Mouse (Mus musculus) forebrain, embryonic 15.5 days (tissue): ENCODE measurements around the gene Cabcoco1. TPM values are rescaled to one million over a fixed set of nuclear protein-coding genes. Genes with fewer than 3 reads are reported as not detected.

Experiments
- ATAC-seq: fragments of 200-750 bp; cut with Nextera tagmentation; replicated peaks from 2 replicates; pipeline ENCODE4 v1.8.0; 2017; ENCODE audit warnings: mild to moderate bottlenecking, moderate TSS enrichment, moderate library complexity
- H3K27ac ChIP-seq: fragments of 300-500 bp; sonication (generic); replicated peaks from 2 replicates; pipeline ENCODE4 v1.5.1; 2015; ENCODE audit warnings: mild to moderate bottlenecking, inconsistent platforms
- H3K27me3 ChIP-seq: fragments of 300-500 bp; sonication (generic); 2 replicates; pipeline ENCODE4 v1.6.1; 2015; ENCODE audit warnings: inconsistent platforms
- H3K36me3 ChIP-seq: fragments of 300-500 bp; sonication (generic); 2 replicates; pipeline ENCODE4 v1.6.1; 2015; ENCODE audit warnings: mild to moderate bottlenecking, inconsistent platforms
- H3K4me1 ChIP-seq: fragments of 300-500 bp; sonication (generic); 2 replicates; pipeline ENCODE4 v1.6.1; 2015; ENCODE audit warnings: inconsistent platforms
- H3K4me2 ChIP-seq: fragments of 300-500 bp; sonication (generic); replicated peaks from 2 replicates; pipeline ENCODE4 v1.6.1; 2015; ENCODE audit warnings: mild to moderate bottlenecking, inconsistent platforms
- H3K4me3 ChIP-seq: fragments of 300-500 bp; sonication (generic); 2 replicates; pipeline ENCODE4 v1.5.1; 2015; ENCODE audit warnings: mild to moderate bottlenecking, inconsistent platforms
- H3K9ac ChIP-seq: fragments of 300-500 bp; sonication (generic); replicated peaks from 2 replicates; pipeline ENCODE4 v1.6.1; 2015; ENCODE audit warnings: mild to moderate bottlenecking, inconsistent platforms
- H3K9me3 ChIP-seq: fragments of 300-500 bp; sonication (generic); 2 replicates; pipeline ENCODE4 v1.6.1; 2016; ENCODE audit warnings: inconsistent platforms
- WGBS: fragments of 180-500 bp; shearing (Covaris S2); methylation state at CpG from one replicate; pipeline ENCODE4 v1.1.7; 2015; ENCODE audit warnings: mixed read lengths; 5-methylcytosine and 5-hydroxymethylcytosine counted together
- polyA plus RNA-seq: library from polyadenylated mRNA; unstranded; fragments of >200 nt; fragmentation: Nextera tagmentation; extraction: Ambion mirVana; gene quantifications from 2 replicates; pipeline ENCODE4 v1.2.1, GENCODE M21; 2015

Gene Cabcoco1
- polyA plus RNA-seq, 1 experiment from 2014 or later = 1.6 TPM

- Histone ChIP-seq H3K9ac (no peak overlapping the region), H3K4me1 (no peaks in the 10 kb centered on the region), H3K36me3 (no peaks in the 10 kb centered on the region), H3K27ac (no peak overlapping the region), H3K4me2 (no peak overlapping the region), H3K27me3 (no peaks in the 10 kb centered on the region), H3K9me3 (no peaks in the 10 kb centered on the region), H3K4me3 (no peak overlapping the region)
- whole genome bisulfite sequencing = 56% methylated on average over 9 of the region's 9 CpGs
- ATAC-seq = no peak
These were observed 9.1 kb upstream of the Cabcoco1 start for GRCm38 (mm10) chr10:68550668-68551267.

GRCm38 (mm10) chr10:68543107-68543506 is 1.4 kb upstream of the Cabcoco1 start:
- ATAC-seq = no peak
- H3K4me3 ChIP-seq = no peak overlapping the region
- H3K36me3 ChIP-seq = no peaks in the 10 kb centered on the region
- H3K27ac ChIP-seq = no peak overlapping the region
- WGBS = 65% methylated on average over 3 of the region's 3 CpGs
- no peaks in the 10 kb centered on the region for H3K9me3 ChIP-seq
- no peak overlapping the region for H3K4me2 ChIP-seq
- H3K27me3 ChIP-seq = no peaks in the 10 kb centered on the region
- H3K9ac ChIP-seq = no peak overlapping the region
- peaks cover 17% of the 10 kb centered on the region for H3K4me1 ChIP-seq

GRCm38 (mm10) chr10:68541943-68542420 is 286 bp upstream of the Cabcoco1 start:
- H3K4me3 ChIP-seq = 0 out of 2 replicates have a peak overlapping the region, but pooled peaks have one; percentile 9
- peaks cover 17% of the 10 kb centered on the region for H3K4me1 ChIP-seq
- H3K4me2 ChIP-seq = peak overlapping the region; percentile 28; the same call in 1 of the 2 replicates
- no peak overlapping the region for H3K27ac ChIP-seq
- no peaks in the 10 kb centered on the region for H3K36me3 ChIP-seq
- no peaks in the 10 kb centered on the region for H3K9me3 ChIP-seq
- H3K9ac ChIP-seq = no peak overlapping the region
- ATAC-seq = no peak
- 58% methylated on average over 7 of the region's 7 CpGs for WGBS
- no peaks in the 10 kb centered on the region for H3K27me3 ChIP-seq

GRCm38 (mm10) chr10:68540612-68541011 is 1.1 kb downstream of the Cabcoco1 start:
- ATAC-seq = peak; percentile 83
- no peaks in the 10 kb centered on the region for H3K36me3 ChIP-seq
- H3K9ac ChIP-seq = 0 out of 2 replicates have a peak overlapping the region, but pooled peaks have one; percentile 6
- peaks cover 20% of the 10 kb centered on the region for H3K4me1 ChIP-seq
- H3K27ac ChIP-seq = peak overlapping the region; percentile 44
- no peaks in the 10 kb centered on the region for H3K27me3 ChIP-seq
- no peak overlapping the region for H3K4me2 ChIP-seq
- no peak overlapping the region for H3K4me3 ChIP-seq
- WGBS = 19% methylated on average over 3 of the region's 3 CpGs
- H3K9me3 ChIP-seq = no peaks in the 10 kb centered on the region

- no peak overlapping the region for H3K4me3 ChIP-seq
- no peak overlapping the region for H3K27ac ChIP-seq
- 58% methylated on average over 4 of the region's 4 CpGs for WGBS
These were observed 4.3 kb downstream of the Cabcoco1 start for GRCm38 (mm10) chr10:68537261-68537950.

GRCm38 (mm10) chr10:68529364-68530049 is 12.2 kb downstream of the Cabcoco1 start:
- Histone ChIP-seq H3K4me2 (no peak overlapping the region), H3K36me3 (no peaks in the 10 kb centered on the region), H3K4me3 (no peak overlapping the region), H3K9me3 (no peaks in the 10 kb centered on the region), H3K27me3 (no peaks in the 10 kb centered on the region), H3K27ac (no peak overlapping the region), H3K9ac (no peak overlapping the region), H3K4me1 (no peaks in the 10 kb centered on the region)
- WGBS = 88% methylated on average over 10 of the region's 10 CpGs
- no peak for ATAC-seq

More at GRCm38 (mm10) chr10:68537261-68537950, 4.3 kb downstream of the Cabcoco1 start:
- H3K9ac ChIP-seq = no peak overlapping the region
- H3K27me3 ChIP-seq = no peaks in the 10 kb centered on the region
- no peak overlapping the region for H3K4me2 ChIP-seq
- ATAC-seq = no peak
- H3K4me1 ChIP-seq = peaks cover 20% of the 10 kb centered on the region
- H3K36me3 ChIP-seq = no peaks in the 10 kb centered on the region
- H3K9me3 ChIP-seq = no peaks in the 10 kb centered on the region

GRCm38 (mm10) chr10:68528958-68529357 is 12.7 kb downstream of the Cabcoco1 start:
- no peak for ATAC-seq
- no peak overlapping the region for H3K27ac ChIP-seq
- H3K27me3 ChIP-seq = no peaks in the 10 kb centered on the region
- H3K36me3 ChIP-seq = no peaks in the 10 kb centered on the region
- H3K4me2 ChIP-seq = no peak overlapping the region
- H3K4me3 ChIP-seq = no peak overlapping the region
- H3K9me3 ChIP-seq = no peaks in the 10 kb centered on the region
- no peaks in the 10 kb centered on the region for H3K4me1 ChIP-seq
- 76% methylated on average over 8 of the region's 8 CpGs for whole genome bisulfite sequencing
- no peak overlapping the region for H3K9ac ChIP-seq

- H3K9me3 ChIP-seq = no peaks in the 10 kb centered on the region
- no peaks in the 10 kb centered on the region for H3K4me1 ChIP-seq
- H3K36me3 ChIP-seq = no peaks in the 10 kb centered on the region
- no peak for ATAC-seq
- H3K27ac ChIP-seq = no peak overlapping the region
- 81% methylated on average over 4 of the region's 4 CpGs for WGBS
- H3K4me3 ChIP-seq = no peak overlapping the region
- H3K9ac ChIP-seq = no peak overlapping the region
- no peaks in the 10 kb centered on the region for H3K27me3 ChIP-seq
- no peak overlapping the region for H3K4me2 ChIP-seq
These were observed 19.6 kb downstream of the Cabcoco1 start for GRCm38 (mm10) chr10:68522106-68522505.

- no peaks in the 10 kb centered on the region for H3K27me3 ChIP-seq
- H3K9ac ChIP-seq = no peak overlapping the region
- no peak overlapping the region for H3K4me2 ChIP-seq
- no peaks in the 10 kb centered on the region for H3K36me3 ChIP-seq
- ATAC-seq = no peak
- 89% methylated on average over 8 of the region's 8 CpGs for WGBS
- no peaks in the 10 kb centered on the region for H3K4me1 ChIP-seq
- no peak overlapping the region for H3K27ac ChIP-seq
- no peak overlapping the region for H3K4me3 ChIP-seq
- H3K9me3 ChIP-seq = no peaks in the 10 kb centered on the region
These were observed 29.2 kb downstream of the Cabcoco1 start for GRCm38 (mm10) chr10:68512433-68513019.

GRCm38 (mm10) chr10:68507741-68508140 is 34.0 kb downstream of the Cabcoco1 start:
- WGBS = 89% methylated on average over 3 of the region's 3 CpGs
- Histone ChIP-seq H3K4me1 (no peaks in the 10 kb centered on the region), H3K36me3 (no peaks in the 10 kb centered on the region), H3K27ac (no peak overlapping the region), H3K4me3 (no peak overlapping the region), H3K27me3 (no peaks in the 10 kb centered on the region), H3K9me3 (no peaks in the 10 kb centered on the region), H3K4me2 (no peak overlapping the region), H3K9ac (no peak overlapping the region)
- no peak for ATAC-seq

GRCm38 (mm10) chr10:68506242-68506641 is 35.5 kb downstream of the Cabcoco1 start:
- H3K27ac ChIP-seq = no peak overlapping the region
- H3K9me3 ChIP-seq = no peaks in the 10 kb centered on the region
- 89% methylated on average over 4 of the region's 4 CpGs for WGBS
- no peak overlapping the region for H3K9ac ChIP-seq
- no peaks in the 10 kb centered on the region for H3K36me3 ChIP-seq
- H3K27me3 ChIP-seq = no peaks in the 10 kb centered on the region
- H3K4me3 ChIP-seq = no peak overlapping the region
- no peak for ATAC-seq
- H3K4me1 ChIP-seq = no peaks in the 10 kb centered on the region
- no peak overlapping the region for H3K4me2 ChIP-seq

- no peak overlapping the region for H3K4me2 ChIP-seq
- H3K4me3 ChIP-seq = no peak overlapping the region
- 96% methylated on average over 9 of the region's 9 CpGs for WGBS
- ATAC-seq = no peak
- no peak overlapping the region for H3K27ac ChIP-seq
- H3K9me3 ChIP-seq = no peaks in the 10 kb centered on the region
- no peaks in the 10 kb centered on the region for H3K27me3 ChIP-seq
- H3K36me3 ChIP-seq = no peaks in the 10 kb centered on the region
- no peak overlapping the region for H3K9ac ChIP-seq
- H3K4me1 ChIP-seq = no peaks in the 10 kb centered on the region
These were observed 37.0 kb downstream of the Cabcoco1 start for GRCm38 (mm10) chr10:68504586-68505152.
